13 mouse cellular contexts compared by ENCODE assay signal in genomic region chr9:40321668-40322003, GRCm38 (mm10). TPM values are rescaled to one million over a fixed set of nuclear protein-coding genes. Genes with fewer than 3 reads are reported as not detected.
DNase-seq lines count a peak whose midpoint lies in the region; ATAC-seq and TF ChIP-seq lines count a peak whose summit lies in the region.
"Had no signal": no experiment of that assay in that cellular context is flagged by ENCODE, and none has a peak within 500 bp of the region (broad histone marks: within the 10 kb centered on the region; RNA-seq: fewer than 3 reads in every experiment).

No protein-coding gene starts in this region.

- TF ChIP-seq CTCF in C2C12 (IDR thresholded peaks at IDR 0.05; ENCODE audit: control insufficient read depth, insufficient read depth, insufficient read length) (no peak), CH12.LX (conservative IDR thresholded peaks at IDR 0.05 in 1 of 2, IDR thresholded peaks at IDR 0.05 in 1 of 2; ENCODE audit: low read depth in 2 of 2, low read length in 2 of 2) (no peak)

- H3K79me2 ChIP-seq in C2C12 (ENCODE audit: control insufficient read depth, insufficient read depth) (no peaks in the 10 kb centered on the region), CH12.LX (replicated peaks; ENCODE audit: control insufficient read depth, extremely low read depth, insufficient read depth, poor library complexity, severe bottlenecking) (no peaks in the 10 kb centered on the region)

- H3K4me1 ChIP-seq in kidney, embryonic 16.5 days (ENCODE audit: insufficient read depth, low read length), result peaks cover 45% of the 10 kb centered on the region
- H3K4me1 ChIP-seq in CH12.LX (ENCODE audit: control insufficient read depth in 1 of 2, insufficient read depth in 2 of 2), result peaks cover 15 to 68% of the 10 kb centered on the region in 2 experiments
- peaks cover 12% of the 10 kb centered on the region; the same call in 1 of the 2 replicates for H3K4me1 ChIP-seq in limb, embryonic 11.5 days (ENCODE audit: control insufficient read depth, insufficient read depth, low read length)

- no peaks in the 10 kb centered on the region for H3K79me3 ChIP-seq in C2C12 (ENCODE audit: low read depth)

- no peak overlapping the region for H3K9ac ChIP-seq in kidney, embryonic 16.5 days (replicated peaks; ENCODE audit: low read length)
- H3K9ac ChIP-seq in CH12.LX (ENCODE audit: insufficient read depth, low read depth), result 0 out of 2 replicates have a peak overlapping the region, but pooled peaks have one; percentile 3
- H3K9ac ChIP-seq in limb, embryonic 11.5 days (ENCODE audit: low read length), result no peak overlapping the region

- intact Hi-C loops in left cerebral cortex, postnatal 4 days (cut with DNase I), result no loop called here

- WGBS in kidney, embryonic 16.5 days, result 65% methylated on average over 3 of the region's 3 CpGs
- 66% methylated on average over 3 of the region's 3 CpGs for WGBS in limb, embryonic 11.5 days

- no peak for DNase-seq in kidney, postnatal 14 days
- DNase-seq in CH12.LX (ENCODE audit: extremely low read depth), result no peak
- no peak for DNase-seq in limb, embryonic 11.5 days (ENCODE audit: low spot score)
- DNase-seq in embryo, embryonic 10 days (ENCODE audit: low spot score), result no peak
- no peak for DNase-seq in left cerebral cortex, postnatal 4 days
- no peak for DNase-seq in right cerebral cortex, adult 18-20 months
- DNase-seq: thymus, postnatal 14 days had no signal

- no peak overlapping the region for H3K4me3 ChIP-seq in kidney, embryonic 16.5 days (ENCODE audit: low read length)
- H3K4me3 ChIP-seq in C2C12 (ENCODE audit: insufficient read depth, poor library complexity, severe bottlenecking) (no peak overlapping the region), CH12.LX (replicated peaks in 1 of 3; ENCODE audit: low read depth in 2 of 3, low read length in 2 of 3, poor library complexity in 1 of 3) (no peak overlapping the region)
- no peak overlapping the region for H3K4me3 ChIP-seq in limb, embryonic 11.5 days (ENCODE audit: low read depth, low read length)

- H3K4me2 ChIP-seq in kidney, embryonic 16.5 days (replicated peaks; ENCODE audit: low read depth, low read length), result no peak overlapping the region
- H3K4me2 ChIP-seq in CH12.LX (ENCODE audit: insufficient read depth, low read depth, poor library complexity, severe bottlenecking), result no peak overlapping the region
- H3K4me2 ChIP-seq in limb, embryonic 11.5 days (ENCODE audit: low read depth, severe bottlenecking), result no peak overlapping the region
- H3K4me2 ChIP-seq: heart, embryonic 11.5 days had no signal

- TF ChIP-seq POLR2A in CH12.LX (IDR thresholded peaks at IDR 0.05; ENCODE audit: low read depth, low read length), result no peak

- dilution Hi-C loops in CH12.LX (cut with MboI; ENCODE audit: extremely low pct_ligation_motif_present, extremely low pct_unique_long_range_greater_than_20kb, low sequenced_read_pairs), result no loop called here

- H3ac ChIP-seq in C2C12 (ENCODE audit: control insufficient read depth, insufficient read length, low read depth), result no peak overlapping the region

- ATAC-seq in kidney, embryonic 16.5 days (ENCODE audit: low FRiP score, low TSS enrichment), result no peak
- no peak; the same call in 1 of the 2 replicates for ATAC-seq in limb, embryonic 11.5 days (ENCODE audit: insufficient number of reproducible peaks, low FRiP score, low TSS enrichment, low read depth)
- ATAC-seq: activated CD4-positive, CD25-positive, alpha-beta regulatory T cell, adult 4 months; midbrain, embryonic 16.5 days had no signal

- peak overlapping the region; percentile 67 for H3K27ac ChIP-seq in kidney, embryonic 16.5 days (ENCODE audit: low read length)
- peak overlapping the region; percentile 45 for H3K27ac ChIP-seq in CH12.LX (ENCODE audit: insufficient read depth, low read depth)
- H3K27ac ChIP-seq in limb, embryonic 11.5 days (replicated peaks; ENCODE audit: low read depth, low read length), result peak overlapping the region; percentile 70; the same call in 1 of the 2 replicates

- no peak for TF ChIP-seq EP300 in CH12.LX (IDR thresholded peaks at IDR 0.05; ENCODE audit: low read length)

- no peaks in the 10 kb centered on the region for H3K27me3 ChIP-seq in kidney, embryonic 16.5 days (ENCODE audit: insufficient read depth, low read length)
- H3K27me3 ChIP-seq in C2C12 (ENCODE audit: control insufficient read depth, insufficient read depth, insufficient read length) (no peaks in the 10 kb centered on the region), CH12.LX (replicated peaks) (no peaks in the 10 kb centered on the region)
- no peaks in the 10 kb centered on the region for H3K27me3 ChIP-seq in limb, embryonic 11.5 days (ENCODE audit: control insufficient read depth, insufficient read depth, low read length)

- no peaks in the 10 kb centered on the region for H3K9me3 ChIP-seq in kidney, embryonic 16.5 days (ENCODE audit: low read length)
- H3K9me3 ChIP-seq in CH12.LX (replicated peaks; ENCODE audit: low read length), result no peaks in the 10 kb centered on the region
- no peaks in the 10 kb centered on the region for H3K9me3 ChIP-seq in limb, embryonic 11.5 days (ENCODE audit: control insufficient read depth, low read length)

- TF ChIP-seq RAD21 in CH12.LX (IDR thresholded peaks at IDR 0.05; ENCODE audit: low read depth, low read length), result no peak

- in situ Hi-C loops in CH12.LX (cut with MboI; ENCODE audit: low pct_ligation_motif_present, low pct_unique_long_range_greater_than_20kb, low sequenced_read_pairs), result no loop called here

- H3K36me3 ChIP-seq in kidney, embryonic 16.5 days (ENCODE audit: insufficient read depth, low read length), result 0 out of 2 replicates have a peak, but pooled peaks cover 5% of the 10 kb centered on the region
- no peaks in the 10 kb centered on the region for H3K36me3 ChIP-seq in C2C12 (ENCODE audit: control insufficient read depth, insufficient read depth)
- peaks cover 8 to 93% of the 10 kb centered on the region in 2 experiments for H3K36me3 ChIP-seq in CH12.LX (replicated peaks in 1 of 2; ENCODE audit: control insufficient read depth in 1 of 2, insufficient read depth in 1 of 2, low read length in 1 of 2)
- no peaks in the 10 kb centered on the region for H3K36me3 ChIP-seq in limb, embryonic 11.5 days (ENCODE audit: control insufficient read depth, insufficient read depth, low read length)
- H3K36me3 ChIP-seq: G1E had no signal

TF ChIP-seq in C2C12, 6 proteins besides CTCF, POLR2A, EP300 and RAD21:
- TF ChIP-seq USF1 (IDR thresholded peaks at IDR 0.05; ENCODE audit: low read depth), result no peak
- TF ChIP-seq CEBPB (IDR thresholded peaks at IDR 0.05; ENCODE audit: low read depth), result peak; percentile 33

TF ChIP-seq in CH12.LX, 34 proteins besides CTCF, POLR2A, EP300 and RAD21:
- peak; percentile 28; the same call in 1 of the 2 replicates for TF ChIP-seq ELF1 (IDR thresholded peaks at IDR 0.05; ENCODE audit: low read depth, low read length)
- peak; percentile 36; the same call in 1 of the 2 replicates for TF ChIP-seq IRF4 (IDR thresholded peaks at IDR 0.05; ENCODE audit: low read depth, low read length)
- TF ChIP-seq NRF1 (IDR thresholded peaks at IDR 0.05; ENCODE audit: low read depth, low read length), result no peak
TF ChIP-seq in CH12.LX: peak in this region for 2.

RNA-seq across cellular contexts. Expression of gene Scn3b, which starts 52.6 kb away (rescaled TPM):
- 2.1 and 2.8 TPM in 2 replicates for polyA plus RNA-seq in kidney, embryonic 16.5 days (2015; fragmentation: Nextera tagmentation; extraction: Ambion mirVana)
- polyA plus RNA-seq in C2C12 (2012; fragmentation: generic; extraction: Trizol) (not detected), CH12.LX (2012; ENCODE audit: insufficient read length, low read depth) (not detected in 2 replicates)
- total RNA-seq in CH12.LX (2012; rRNA removed) (0.34 and 0.50 TPM in 2 replicates), CH12.LX (2014; rRNA removed) (0.07 and 0.08 TPM in 2 replicates)
- 0.15 and 0.35 TPM in 2 replicates for polyA plus RNA-seq in limb, embryonic 11.5 days (2014; fragmentation: Nextera tagmentation; extraction: Ambion mirVana)
- total RNA-seq in left cerebral cortex, postnatal 4 days (2021), result 100 to 1,000 TPM; 176 to 194 TPM
- polyA plus RNA-seq: activated CD4-positive, CD25-positive, alpha-beta regulatory T cell, adult 4 months; G1E had no signal
